Mouse (Mus musculus): ENCODE data around the gene Gmps. TPM values are rescaled to one million over a fixed set of nuclear protein-coding genes. Genes with fewer than 3 reads are reported as not detected.

Gmps gene
- polyA plus RNA-seq (2021), result 48.6 TPM

GRCm38 (mm10) chr3:63975955-63976908 lies at the start of gene Gmps:
Gmps (plus strand) TSS chr3:63976106.
- ChIA-PET CTCF (interaction anchor here (1.1 to 2.9 kb wide), 8 partner anchors 10 to 47 kb away, joined by 3 to 14 read pairs (median 4); partner anchors contain the start of genes E130311K13Rik and Slc33a1), POLR2A (interaction anchor here (0.8 to 2.1 kb wide), 2 partner anchors 8 to 12 kb away, joined by 3 to 14 read pairs; partner anchors contain the start of gene Slc33a1)
- in situ Hi-C loops (cut with MboI; ENCODE audit: low pct_unique_long_range_greater_than_20kb), result loop anchor here (10.0 to 25.0 kb wide), 4 partner anchors 819 to 1961 kb away; partner anchors contain the start of gene Tiparp
- no peaks in the 10 kb centered on the region for H3K27me3 ChIP-seq
- TF ChIP-seq CTCF (IDR thresholded peaks at IDR 0.05), result no peak
- peak; percentile 82 for DNase-seq (ENCODE audit: low read depth, low spot score)
- ATAC-seq, result peak; percentile 99

DNA sequence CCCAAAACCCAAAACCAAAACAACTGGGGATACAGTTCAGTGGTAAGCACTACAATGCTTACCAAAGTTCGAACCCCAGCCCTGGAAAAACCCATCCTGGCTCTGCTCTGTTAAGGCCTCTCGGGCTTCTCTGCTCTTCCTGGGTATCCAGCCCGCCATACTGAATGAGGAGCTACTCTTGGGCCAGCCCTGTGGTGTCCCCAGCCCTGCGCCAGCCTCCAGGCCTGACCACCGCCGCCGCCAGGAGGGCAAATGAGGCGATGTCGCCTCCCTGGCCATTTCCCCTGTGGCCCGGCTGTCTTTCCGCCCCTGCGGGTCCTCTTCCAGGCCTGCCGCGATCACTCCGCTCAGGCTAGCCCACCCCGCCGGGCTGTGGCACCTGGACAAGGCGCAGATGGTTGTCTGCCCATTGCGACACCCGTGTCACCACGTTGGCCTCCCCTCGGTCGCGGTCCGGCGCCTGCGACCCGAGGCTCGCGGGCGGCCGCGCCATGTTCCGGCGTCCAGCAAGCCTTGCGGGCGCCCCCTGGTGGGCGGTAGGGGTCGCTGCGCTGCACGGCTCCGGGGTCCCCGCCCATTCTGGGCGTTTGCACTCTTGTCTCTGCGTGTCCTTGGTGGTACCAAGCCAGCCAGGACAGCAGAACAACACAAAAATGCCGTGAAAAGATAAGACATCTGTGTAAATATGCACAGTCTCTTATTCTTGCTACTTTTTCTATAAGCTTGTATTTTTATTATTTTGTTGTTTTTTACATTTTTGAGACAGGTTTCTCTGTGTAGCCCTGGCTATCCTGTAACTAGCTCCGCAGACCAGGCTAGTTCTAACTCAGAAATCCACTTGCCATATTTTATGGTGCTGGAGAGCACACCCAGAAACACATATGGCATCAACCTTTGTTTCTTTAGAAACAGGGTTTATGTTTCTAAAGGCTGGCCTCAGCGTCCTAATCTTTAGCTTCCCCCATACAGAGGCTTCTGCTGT lies 46.7 kb upstream of the Gmps start, which contains the start of gene E130311K13Rik:
Gene E130311K13Rik, minus strand, starts transcription at position 595 of the 982 bp plus-strand sequence.
- DNase-seq (ENCODE audit: low read depth, low spot score), result no peak
- ChIA-PET POLR2A (interaction anchor here (0.5 to 1.6 kb wide), 6 partner anchors 11 to 1385 kb away, joined by 3 to 13 read pairs (median 4); no protein-coding TSS in a partner anchor), CTCF (interaction anchor here (0.5 to 6.2 kb wide), 25 partner anchors 9 to 607 kb away, joined by 3 to 33 read pairs (median 4); partner anchors contain the start of genes Gmps and Plch1)
- peak; percentile 100 for TF ChIP-seq CTCF (IDR thresholded peaks at IDR 0.05)
- peak; percentile 94 for ATAC-seq
- in situ Hi-C loops (cut with MboI; ENCODE audit: low pct_unique_long_range_greater_than_20kb), result loop anchor here (5.0 kb wide), 1 partner anchor 372 kb away; no protein-coding TSS in a partner anchor
- no peaks in the 10 kb centered on the region for H3K27me3 ChIP-seq

DNA sequence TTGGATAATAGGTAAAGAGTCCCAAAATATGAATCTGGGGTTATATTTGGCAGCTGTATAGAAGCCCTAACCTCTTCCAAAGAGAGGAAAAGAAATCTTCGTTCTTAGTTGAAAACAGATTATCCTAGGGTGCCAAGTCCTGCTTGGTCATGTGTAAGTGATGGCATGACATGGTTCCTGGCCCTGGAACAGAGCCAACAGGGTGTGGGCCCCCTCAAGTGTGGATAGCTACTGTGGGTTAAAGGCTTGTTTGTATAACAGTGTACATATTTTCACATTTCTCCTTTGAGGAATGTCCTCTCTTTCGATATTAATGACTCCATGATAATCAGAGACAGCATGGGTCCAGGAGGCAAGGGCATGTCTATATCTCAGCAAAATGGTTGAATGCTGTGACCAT lies 37.0 kb upstream of the Gmps start:
- in situ Hi-C loops (cut with MboI; ENCODE audit: low pct_unique_long_range_greater_than_20kb), result no loop called here
- ChIA-PET POLR2A (no interaction called here), CTCF (interaction anchor here (0.8 to 1.3 kb wide), 2 partner anchors 9 to 41 kb away, joined by 3 to 5 read pairs; partner anchors contain the start of gene E130311K13Rik)
- ATAC-seq (no peak), DNase-seq (ENCODE audit: low read depth, low spot score) (no peak)
- no peaks in the 10 kb centered on the region for H3K27me3 ChIP-seq
- TF ChIP-seq CTCF (IDR thresholded peaks at IDR 0.05), result no peak

DNA sequence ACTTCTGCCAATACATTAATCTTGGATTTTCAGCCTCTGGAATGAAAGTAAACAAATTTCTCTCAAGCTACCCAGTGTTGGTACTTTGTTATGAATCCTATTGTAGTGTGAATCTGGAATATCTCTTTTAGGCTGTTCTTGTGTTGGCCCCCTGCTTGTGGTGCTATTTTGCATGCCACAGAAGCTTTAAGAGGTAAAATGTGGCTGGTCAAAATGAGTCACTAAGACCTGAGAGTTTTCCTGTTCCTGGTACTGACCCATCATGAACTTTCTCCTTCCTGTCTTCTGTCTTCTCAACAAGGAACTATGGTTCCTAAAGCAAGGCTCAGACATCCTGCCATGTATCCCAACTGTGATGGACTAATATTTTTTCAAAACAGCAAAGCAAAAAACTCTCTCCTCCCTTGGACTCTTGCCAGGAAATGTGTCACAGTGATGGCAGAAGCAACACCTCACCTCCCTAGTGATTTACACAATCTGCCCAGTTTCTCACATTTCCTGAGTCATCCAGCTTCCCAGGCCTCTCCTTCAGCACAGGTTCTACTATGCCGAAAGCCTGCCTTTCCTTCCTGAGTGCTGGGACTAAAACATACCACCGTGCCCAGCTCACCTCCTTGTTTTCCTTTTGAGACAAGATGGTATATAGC lies 34.6 kb upstream of the Gmps start:
- TF ChIP-seq CTCF (IDR thresholded peaks at IDR 0.05), result no peak
- DNase-seq (ENCODE audit: low read depth, low spot score), result peak; percentile 86
- ChIA-PET POLR2A (interaction anchor here (1.4 kb wide), 1 partner anchor 23 kb away, joined by 5 read pairs; the partner anchor contains the start of gene Slc33a1), CTCF (interaction anchor here (0.9 to 2.3 kb wide), 8 partner anchors 9 to 386 kb away, joined by 3 to 14 read pairs (median 4); partner anchors contain the start of gene E130311K13Rik)
- in situ Hi-C loops (cut with MboI; ENCODE audit: low pct_unique_long_range_greater_than_20kb), result no loop called here
- ATAC-seq, result peak; percentile 93
- H3K27me3 ChIP-seq, result no peaks in the 10 kb centered on the region

- ChIA-PET CTCF (interaction anchor here (1.0 to 3.5 kb wide), 5 partner anchors 8 to 45 kb away, joined by 3 to 9 read pairs (median 3); partner anchors contain the start of gene E130311K13Rik), POLR2A (no interaction called here)
- DNase-seq (ENCODE audit: low read depth, low spot score) (no peak), ATAC-seq (no peak)
- in situ Hi-C loops (cut with MboI; ENCODE audit: low pct_unique_long_range_greater_than_20kb), result no loop called here
- no peak for TF ChIP-seq CTCF (IDR thresholded peaks at IDR 0.05)
- no peaks in the 10 kb centered on the region for H3K27me3 ChIP-seq
These were observed 26.1 kb upstream of the Gmps start for GRCm38 (mm10) chr3:63949837-63950236.

- ChIA-PET CTCF (interaction anchor here (1.0 to 3.8 kb wide), 3 partner anchors 11 to 92 kb away, joined by 3 to 14 read pairs (median 4); partner anchors contain the start of gene Gmps), POLR2A (interaction anchor here (0.5 to 2.3 kb wide), 4 partner anchors 13 to 108 kb away, joined by 3 to 14 read pairs (median 4); partner anchors contain the start of gene Gmps)
- in situ Hi-C loops (cut with MboI; ENCODE audit: low pct_unique_long_range_greater_than_20kb), result no loop called here
- ATAC-seq, result peak; percentile 56
- no peak for DNase-seq (ENCODE audit: low read depth, low spot score)
- no peak for TF ChIP-seq CTCF (IDR thresholded peaks at IDR 0.05)
- no peaks in the 10 kb centered on the region for H3K27me3 ChIP-seq
These were observed 12.3 kb upstream of the Gmps start for GRCm38 (mm10) chr3:63963421-63964099.

DNA sequence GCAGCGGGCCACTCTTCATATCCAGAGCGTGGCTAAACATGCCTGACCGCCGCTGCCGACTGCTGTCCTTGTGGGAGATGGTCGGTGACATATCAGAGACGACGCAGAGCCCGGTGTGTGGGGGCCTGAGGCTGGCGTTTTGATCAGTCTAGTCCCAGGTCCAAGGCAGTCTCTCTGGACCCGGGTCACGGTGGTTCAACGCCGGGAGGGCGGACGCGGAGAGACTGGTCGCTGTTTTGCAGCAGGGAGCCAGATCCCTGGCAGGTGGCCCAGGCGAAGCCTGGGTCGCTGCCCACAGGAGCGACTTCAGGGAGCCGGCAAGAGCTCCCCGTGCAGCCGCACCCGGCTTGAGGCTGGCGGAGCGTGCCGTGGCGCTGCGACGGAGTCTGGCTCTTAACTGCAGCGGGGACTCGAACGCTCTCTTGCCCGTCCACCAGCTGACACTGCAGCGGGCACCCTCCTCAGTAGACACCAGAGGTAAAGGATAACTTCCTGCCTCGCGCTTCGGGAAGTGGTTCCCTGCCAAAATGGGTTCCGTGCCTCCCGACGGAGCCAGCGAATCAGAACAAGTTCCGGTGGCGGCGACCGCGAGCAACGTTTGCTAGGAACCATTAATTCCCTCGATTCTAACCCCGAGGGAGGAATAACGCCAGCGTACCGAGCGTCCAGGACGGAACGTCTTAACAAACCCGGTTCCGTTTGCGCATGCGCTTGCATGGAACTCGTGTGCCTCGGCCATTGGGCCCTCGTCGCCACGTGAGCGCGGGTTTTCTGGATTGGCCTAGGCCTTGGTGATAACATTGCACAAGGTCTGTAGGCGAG lies 11.6 kb upstream of the Gmps start, which contains the start of gene Slc33a1:
Gene Slc33a1, minus strand, starts transcription at position 669 of the 822 bp plus-strand sequence.
- H3K27me3 ChIP-seq, result no peaks in the 10 kb centered on the region
- CTCF ChIA-PET, result interaction anchor here (1.0 to 3.8 kb wide), 4 partner anchors 11 to 93 kb away, joined by 3 to 14 read pairs (median 4); partner anchors contain the start of gene Gmps
- DNase-seq (ENCODE audit: low read depth, low spot score) (peak; percentile 100), ATAC-seq (peak; percentile 90)
- in situ Hi-C loops (cut with MboI; ENCODE audit: low pct_unique_long_range_greater_than_20kb), result no loop called here
- no peak for TF ChIP-seq CTCF (IDR thresholded peaks at IDR 0.05)
- POLR2A ChIA-PET, result interaction anchor here (0.6 to 2.3 kb wide), 4 partner anchors 12 to 383 kb away, joined by 3 to 14 read pairs (median 4); partner anchors contain the start of gene Gmps

DNA sequence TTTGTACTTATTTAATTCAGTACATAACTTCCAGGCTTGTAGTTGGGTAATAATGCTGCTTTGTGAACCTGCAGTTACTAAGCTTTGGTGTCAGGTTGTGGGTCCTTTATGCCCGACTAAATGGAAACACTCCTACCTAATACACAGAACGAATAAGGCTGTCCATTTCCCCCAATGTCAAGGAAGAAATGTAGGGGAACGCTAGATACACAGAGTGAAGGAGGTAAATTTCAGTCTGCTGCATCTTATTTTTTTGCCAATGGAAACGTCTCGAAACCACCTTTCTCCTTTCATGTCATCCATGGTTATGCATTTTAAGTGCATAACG lies 11.0 kb upstream of the Gmps start:
- ATAC-seq (no peak), DNase-seq (ENCODE audit: low read depth, low spot score) (no peak)
- in situ Hi-C loops (cut with MboI; ENCODE audit: low pct_unique_long_range_greater_than_20kb), result no loop called here
- POLR2A ChIA-PET, result interaction anchor here (0.6 to 2.3 kb wide), 3 partner anchors 11 to 384 kb away, joined by 4 to 14 read pairs (median 5); partner anchors contain the start of gene Gmps
- no peak for TF ChIP-seq CTCF (IDR thresholded peaks at IDR 0.05)
- CTCF ChIA-PET, result interaction anchor here (1.1 to 3.8 kb wide), 3 partner anchors 10 to 22 kb away, joined by 3 to 14 read pairs (median 6); partner anchors contain the start of gene Gmps
- no peaks in the 10 kb centered on the region for H3K27me3 ChIP-seq
